15 mouse cellular contexts compared by ENCODE assay signal in the genomic region with DNA sequence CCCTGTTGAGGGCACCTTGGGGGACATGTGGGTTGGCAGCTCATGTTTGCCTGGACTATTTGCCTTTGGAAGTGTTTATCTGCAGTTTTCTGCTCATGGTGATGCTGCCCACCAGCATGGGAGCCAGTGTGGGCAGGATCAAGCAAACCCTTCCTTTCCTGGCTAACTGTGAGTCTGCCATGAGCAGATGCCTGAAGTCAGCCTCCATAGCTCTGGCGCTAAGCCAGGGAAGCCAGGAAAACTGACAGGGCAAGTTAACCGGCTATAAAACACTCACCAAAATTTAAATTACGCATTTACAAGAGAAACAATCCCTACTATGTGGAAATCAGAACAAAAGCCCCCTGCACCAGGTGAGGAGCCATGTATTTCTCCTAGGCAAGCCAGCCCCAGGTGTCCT. TPM values are rescaled to one million over a fixed set of nuclear protein-coding genes. Genes with fewer than 3 reads are reported as not detected.
DNase-seq lines count a peak whose midpoint lies in the region; ATAC-seq and TF ChIP-seq lines count a peak whose summit lies in the region.
"Had no signal": no experiment of that assay in that cellular context is flagged by ENCODE, and none has a peak within 500 bp of the region (broad histone marks: within the 10 kb centered on the region; RNA-seq: fewer than 3 reads in every experiment).

No protein-coding gene starts in this region.

- DNase-seq in cerebellum, postnatal 10 days: peak; percentile 59 to 66
- no peak for DNase-seq in cerebellum, adult 8-10 months
- DNase-seq in kidney, adult 18-20 months: no peak
- DNase-seq in stomach, postnatal 0 days (ENCODE audit: low spot score): no peak
- DNase-seq in thymus, adult 2 months: no peak
- no peak for DNase-seq in c-Kit-positive CD71-positive TER-119-positive erythroid progenitor cells, embryonic 14.5 days (ENCODE audit: low spot score)
- DNase-seq: gastrocnemius, postnatal 25 days; kidney, postnatal 10 days had no signal

- H3K27ac ChIP-seq in kidney, embryonic 15.5 days: peak overlapping the region; percentile 28
- no peak overlapping the region; the same call in 1 of the 2 replicates for H3K27ac ChIP-seq in stomach, embryonic 14.5 days (ENCODE audit: low read length)
- H3K27ac ChIP-seq in stomach, postnatal 0 days (replicated peaks): no peak overlapping the region
- no peak overlapping the region for H3K27ac ChIP-seq in thymus, adult 2 months (ENCODE audit: control insufficient read depth, insufficient read depth, low read length)
- H3K27ac ChIP-seq: heart, embryonic 15.5 days; liver, embryonic 12.5 days had no signal

- no peak overlapping the region for H3K4me2 ChIP-seq in kidney, embryonic 15.5 days
- no peak overlapping the region for H3K4me2 ChIP-seq in stomach, embryonic 14.5 days (replicated peaks; ENCODE audit: low read depth, low read length)
- H3K4me2 ChIP-seq in stomach, postnatal 0 days (replicated peaks; ENCODE audit: low read depth): no peak overlapping the region
- H3K4me2 ChIP-seq: heart, embryonic 15.5 days; liver, embryonic 12.5 days had no signal

- TF ChIP-seq EP300 in stomach, postnatal 0 days (optimal IDR thresholded peaks at IDR 0.05): no peak

- no peak for ATAC-seq in kidney, embryonic 15.5 days (replicated peaks; ENCODE audit: low FRiP score)
- 0 out of 2 replicates have a peak, but pooled peaks have one; percentile 37 for ATAC-seq in stomach, embryonic 14.5 days (ENCODE audit: insufficient number of reproducible peaks, insufficient read depth, low FRiP score, low read depth)
- ATAC-seq in stomach, postnatal 0 days (ENCODE audit: low FRiP score, low TSS enrichment): no peak
- ATAC-seq: forebrain, embryonic 16.5 days; hindbrain, embryonic 16.5 days; liver, embryonic 12.5 days; lung, postnatal 0 days had no signal

- TF ChIP-seq CTCF in stomach, postnatal 0 days (IDR thresholded peaks at IDR 0.05; ENCODE audit: low read depth): no peak
- TF ChIP-seq CTCF in thymus, adult 2 months (IDR thresholded peaks at IDR 0.05; ENCODE audit: borderline replicate concordance, control insufficient read depth, extremely low read depth, insufficient read depth, low read length, poor library complexity): no peak

- peaks cover 18% of the 10 kb centered on the region for H3K4me1 ChIP-seq in kidney, embryonic 15.5 days
- peaks cover 13% of the 10 kb centered on the region; the same call in 1 of the 2 replicates for H3K4me1 ChIP-seq in stomach, embryonic 14.5 days (ENCODE audit: control insufficient read depth, insufficient read depth, low read length)
- no peaks in the 10 kb centered on the region for H3K4me1 ChIP-seq in stomach, postnatal 0 days (replicated peaks; ENCODE audit: control insufficient read depth, insufficient read depth)
- 0 out of 2 replicates have a peak, but pooled peaks cover 2% of the 10 kb centered on the region for H3K4me1 ChIP-seq in thymus, adult 2 months (replicated peaks; ENCODE audit: control insufficient read depth, insufficient read depth, low read length)
- H3K4me1 ChIP-seq: liver, embryonic 12.5 days had no signal

- no peaks in the 10 kb centered on the region for H3K36me3 ChIP-seq in kidney, embryonic 15.5 days
- no peaks in the 10 kb centered on the region for H3K36me3 ChIP-seq in stomach, embryonic 14.5 days (ENCODE audit: control insufficient read depth, insufficient read depth, low read length)
- no peaks in the 10 kb centered on the region for H3K36me3 ChIP-seq in stomach, postnatal 0 days (ENCODE audit: control insufficient read depth, insufficient read depth, low read length)
- no peaks in the 10 kb centered on the region for H3K36me3 ChIP-seq in thymus, adult 2 months (ENCODE audit: control insufficient read depth, insufficient read depth, low read length)
- H3K36me3 ChIP-seq: heart, embryonic 15.5 days; liver, embryonic 12.5 days had no signal

- H3K9ac ChIP-seq in kidney, embryonic 15.5 days: no peak overlapping the region
- no peak overlapping the region for H3K9ac ChIP-seq in stomach, embryonic 14.5 days (replicated peaks; ENCODE audit: low read depth, low read length)
- H3K9ac ChIP-seq in stomach, postnatal 0 days (ENCODE audit: low read length): no peak overlapping the region
- H3K9ac ChIP-seq: heart, embryonic 15.5 days; liver, embryonic 12.5 days had no signal

- 45% methylated on average over 3 of the region's 3 CpGs for WGBS in kidney, embryonic 15.5 days
- WGBS in stomach, embryonic 14.5 days: 42% methylated on average over 3 of the region's 3 CpGs
- 40% methylated on average over 3 of the region's 3 CpGs for WGBS in stomach, postnatal 0 days
- 90% methylated on average over 3 of the region's 3 CpGs for WGBS in thymus, adult 2 months

- no peaks in the 10 kb centered on the region for H3K9me3 ChIP-seq in kidney, embryonic 15.5 days (replicated peaks)
- H3K9me3 ChIP-seq in stomach, embryonic 14.5 days (ENCODE audit: control insufficient read depth, low read depth, low read length): no peaks in the 10 kb centered on the region
- H3K9me3 ChIP-seq in stomach, postnatal 0 days (ENCODE audit: control insufficient read depth, low read length): no peaks in the 10 kb centered on the region
- H3K9me3 ChIP-seq: heart, embryonic 15.5 days; liver, embryonic 12.5 days had no signal

- TF ChIP-seq POLR2A in thymus, adult 2 months (IDR thresholded peaks at IDR 0.05; ENCODE audit: control insufficient read depth, extremely low read depth, insufficient read depth, low read length, poor library complexity): no peak

- H3K27me3 ChIP-seq in kidney, embryonic 15.5 days: no peaks in the 10 kb centered on the region
- H3K27me3 ChIP-seq in stomach, embryonic 14.5 days (ENCODE audit: control insufficient read depth, insufficient read depth, low read length): no peaks in the 10 kb centered on the region
- no peaks in the 10 kb centered on the region for H3K27me3 ChIP-seq in stomach, postnatal 0 days (ENCODE audit: control insufficient read depth, insufficient read depth, low read length)
- H3K27me3 ChIP-seq in thymus, adult 2 months (ENCODE audit: control insufficient read depth, insufficient read depth, low read length): no peaks in the 10 kb centered on the region
- H3K27me3 ChIP-seq: heart, embryonic 15.5 days; liver, embryonic 12.5 days had no signal

- H3K4me3 ChIP-seq in kidney, embryonic 15.5 days (replicated peaks): no peak overlapping the region
- no peak overlapping the region for H3K4me3 ChIP-seq in stomach, embryonic 14.5 days (ENCODE audit: low read depth, low read length)
- no peak overlapping the region for H3K4me3 ChIP-seq in stomach, postnatal 0 days (ENCODE audit: low read depth, low read length)
- H3K4me3 ChIP-seq in thymus, adult 2 months (ENCODE audit: control insufficient read depth, insufficient read depth, low read length): no peak overlapping the region
- H3K4me3 ChIP-seq: heart, embryonic 15.5 days; liver, embryonic 12.5 days had no signal

RNA-seq across cellular contexts. Expression of gene Faap20, which starts 25.2 kb away (rescaled TPM):
- 66.2 and 68.8 TPM in 2 replicates for polyA plus RNA-seq in kidney, embryonic 15.5 days (2015; fragmentation: Nextera tagmentation; extraction: Ambion mirVana)
- polyA plus RNA-seq in stomach, embryonic 14.5 days (2014; fragmentation: Nextera tagmentation; extraction: Ambion mirVana): 63.2 and 65.0 TPM in 2 replicates
- polyA plus RNA-seq in stomach, postnatal 0 days (2015; fragmentation: Nextera tagmentation; extraction: Ambion mirVana): 43.5 and 46.3 TPM in 2 replicates
- 85.7 and 91.3 TPM in 2 replicates for polyA plus RNA-seq in thymus, adult 2 months (2012; rRNA removed)

RNA-seq across cellular contexts. Expression of gene Ski, which starts 52.5 kb away (rescaled TPM):
- 14.7 and 16.9 TPM in 2 replicates for polyA plus RNA-seq in kidney, embryonic 15.5 days (2015; fragmentation: Nextera tagmentation; extraction: Ambion mirVana)
- polyA plus RNA-seq in stomach, embryonic 14.5 days (2014; fragmentation: Nextera tagmentation; extraction: Ambion mirVana): 29.6 and 32.0 TPM in 2 replicates
- polyA plus RNA-seq in stomach, postnatal 0 days (2015; fragmentation: Nextera tagmentation; extraction: Ambion mirVana): 9.7 and 10.8 TPM in 2 replicates
- polyA plus RNA-seq in thymus, adult 2 months (2012; rRNA removed): 70.5 and 79.5 TPM in 2 replicates

Comparison
In these comparisons a context has a peak if more than half of its experiments do, and no peak if none do; other contexts are left out.
1. DNase-seq: peak in cerebellum, postnatal 10 days (2 of 2); none in cerebellum, adult 8-10 months (single experiment), kidney, adult 18-20 months (single experiment), stomach, postnatal 0 days (single experiment), thymus, adult 2 months (single experiment) and c-Kit-positive CD71-positive TER-119-positive erythroid progenitor cells, embryonic 14.5 days (single experiment).